Mouse (Mus musculus) heart, postnatal 36 days (tissue): ENCODE measurements around the gene Tomt. TPM values are rescaled to one million over a fixed set of nuclear protein-coding genes. Genes with fewer than 3 reads are reported as not detected.
A peak's percentile ranks its signal among the peaks of the same experiment; 100 is the strongest.

Source experiments
- DNase-seq, 2 experiments: peaks; one replicate each; pipeline ENCODE4 v3.0.0; 2021 to 2022
- intact Hi-C: fragments of 180-260 bp; cut with DNase I; formaldehyde crosslinking; loops from one replicate; pipeline ENCODE4 v1.15.1; 2025
- microRNA-seq, 2 experiments: library from miRNA; unstranded; fragments of <30 nt; microRNA quantifications; one replicate each; pipeline ENCODE4 v1.2.0; 2021; ENCODE audit warnings: borderline number of aligned reads in 2 of 2
- total RNA-seq, 2 experiments: library from RNA; stranded (reverse); gene quantifications; 2 replicates each; pipeline ENCODE4 v1.2.3; 2021

Tomt gene
- total RNA-seq, 2 experiments from 2014 or later: not detected

DNA sequence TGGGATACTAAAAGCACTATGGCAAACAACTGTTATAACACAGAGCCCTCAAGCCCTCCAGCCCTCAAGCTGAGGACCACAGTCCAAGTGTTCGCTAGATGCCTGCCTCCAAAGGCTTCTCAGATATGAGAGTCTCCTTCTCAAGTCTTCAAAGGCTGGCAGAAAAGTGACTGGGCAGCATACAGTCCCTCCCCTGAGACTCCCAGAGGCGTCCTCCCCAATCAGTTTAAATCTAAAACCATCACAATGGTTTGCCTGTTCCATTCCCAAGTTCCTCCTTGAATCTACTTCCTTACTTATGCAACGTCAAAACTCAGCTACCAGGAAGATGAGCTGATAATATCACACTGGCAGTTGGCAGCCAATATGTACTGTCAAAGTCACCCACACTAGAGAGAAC, 42.7 kb downstream of the Tomt start, which contains the start of gene Anapc15:
Anapc15 (plus strand) TSS at position 301 of the 400 bp plus-strand sequence.
- intact Hi-C loops: no loop called here

DNA sequence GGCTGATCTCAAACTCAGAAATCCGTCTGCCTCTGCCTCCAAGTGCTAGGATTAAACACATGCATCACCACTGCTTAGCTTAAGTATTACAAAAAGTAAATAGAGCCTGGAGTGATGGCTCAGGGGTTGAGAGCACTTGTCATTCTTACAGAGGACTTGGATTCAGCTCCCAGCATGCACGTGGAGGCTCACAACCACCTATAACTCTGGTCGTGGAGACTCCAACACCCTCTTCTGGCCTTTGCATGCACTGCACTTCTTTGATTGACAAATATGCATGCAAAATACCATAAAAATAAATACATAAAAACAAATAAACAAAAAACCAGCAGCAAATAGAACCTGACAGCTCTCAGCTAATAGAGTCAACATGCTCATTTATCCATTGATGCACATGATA, 43.9 kb downstream of the Tomt start:
- no peak for DNase-seq
- intact Hi-C loops: no loop called here

More for the DNA sequence above, 42.7 kb downstream of the Tomt start, which contains the start of gene Anapc15:
- no peak for DNase-seq

DNA sequence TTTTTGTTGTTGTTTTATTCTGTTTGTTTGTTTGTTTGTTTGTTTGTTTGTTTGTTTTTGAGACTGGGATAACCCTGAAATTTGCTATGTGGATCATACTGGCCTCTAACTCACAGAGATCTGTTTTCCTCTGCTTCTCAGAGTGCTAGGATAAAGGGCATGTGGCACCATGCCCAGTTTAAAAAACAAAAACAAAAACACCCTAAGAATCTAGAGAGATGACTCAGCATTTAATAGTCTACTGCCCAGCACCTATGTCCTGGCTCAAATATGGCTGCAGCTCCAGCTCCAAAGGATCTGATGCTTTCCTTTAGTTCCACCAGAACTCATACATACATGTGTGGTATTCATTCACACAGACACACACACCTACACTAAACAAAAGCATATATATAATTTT, 45.2 kb downstream of the Tomt start:
- no peak for DNase-seq
- intact Hi-C loops: no loop called here

GRCm38 (mm10) chr7:101858362-101858761, 47.8 kb downstream of the Tomt start:
- intact Hi-C loops: no loop called here
- DNase-seq: peak in 1 of 2 experiments; percentile 11

DNA sequence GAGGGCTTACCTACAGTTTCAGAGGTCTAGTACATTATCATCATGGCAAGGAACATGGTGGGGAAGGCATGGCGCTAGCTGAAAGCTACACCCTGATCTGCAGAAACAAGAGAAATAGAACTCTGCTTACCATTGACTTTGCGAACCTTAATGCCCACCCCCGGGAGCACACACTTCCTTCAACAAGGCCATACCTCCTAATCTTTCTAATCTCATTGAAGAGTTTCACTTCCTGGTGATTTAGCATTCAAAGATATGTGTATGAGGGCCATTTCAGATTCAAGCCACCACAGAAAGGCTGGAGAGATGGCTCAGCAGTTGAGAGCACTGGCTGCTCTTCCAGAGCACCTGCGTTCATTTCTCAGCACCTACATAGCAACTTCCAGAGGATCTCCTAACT, 49.1 kb downstream of the Tomt start, which contains the start of gene Folr2:
Folr2 (minus strand) TSS at position 101 of the 400 bp plus-strand sequence.
- DNase-seq: no peak
- intact Hi-C loops: no loop called here

GRCm38 (mm10) chr7:101853816-101854215, 52.3 kb downstream of the Tomt start:
- no peak for DNase-seq
- intact Hi-C loops: no loop called here

- intact Hi-C loops: no loop called here
- DNase-seq: no peak
Observed at GRCm38 (mm10) chr7:101852846-101853245, 53.3 kb downstream of the Tomt start.

DNA sequence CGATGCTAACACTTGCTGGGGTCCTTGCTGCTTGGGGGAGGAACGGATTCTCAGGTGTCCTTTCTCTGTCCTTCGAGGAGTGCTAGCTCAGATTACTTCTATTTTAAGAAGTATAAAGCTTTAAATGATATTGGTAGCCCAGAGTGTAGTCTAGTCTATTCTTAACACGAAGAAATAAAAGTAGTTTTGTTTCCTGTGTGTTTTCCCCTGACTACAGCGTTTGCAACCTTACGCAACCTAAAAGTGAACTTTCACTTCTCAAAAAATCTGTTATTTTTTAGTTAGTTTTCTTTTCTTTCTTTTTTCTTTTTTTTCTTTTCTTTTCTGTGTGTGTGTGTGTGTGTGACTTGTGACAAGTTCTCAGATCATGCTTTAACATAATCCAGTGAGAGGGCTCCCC, 54.5 kb downstream of the Tomt start:
- DNase-seq: no peak
- intact Hi-C loops: no loop called here

Small RNAs within 50 kb of the gene (microRNA-seq; reads per million reads assigned to microRNA genes)
- gene Gm22655: 0 reads per million in 2 experiments

Other genes with a start within 250 kb of the Tomt start
- 10 to 100 TPM; 71.6 to 81.0 TPM for gene Clpb, start 242.7 kb downstream of the Tomt start, total RNA-seq
- gene Phox2a, start 88.0 kb downstream of the Tomt start, total RNA-seq: under 1 TPM; 0.33 to 0.36 TPM
- gene Inppl1, start 68.1 kb downstream of the Tomt start, total RNA-seq: 100 to 1,000 TPM; 130 to 163 TPM
- gene Folr2, start 49.2 kb downstream of the Tomt start, total RNA-seq: 1 to 10 TPM; 5.2 to 7.9 TPM
- 10 to 100 TPM; 20.2 TPM for gene Anapc15, start 42.6 kb downstream of the Tomt start, total RNA-seq
- gene Folr1, start 35.6 kb downstream of the Tomt start, total RNA-seq: under 1 TPM; 0.27 to 0.33 TPM
- 100 to 1,000 TPM; 110 to 111 TPM for gene Lamtor1, start 455 bp downstream of the Tomt start, total RNA-seq
- gene Lrrc51, start 27.5 kb upstream of the Tomt start, total RNA-seq: 1 to 10 TPM; 3.6 to 5.2 TPM
- gene Numa1, start 27.8 kb upstream of the Tomt start, total RNA-seq: 10 to 100 TPM; 97.8 to 98.6 TPM
- gene Il18bp, start 112.3 kb upstream of the Tomt start, total RNA-seq: 1 to 10 TPM; 7.3 to 8.6 TPM
- gene Rnf121, start 159.1 kb upstream of the Tomt start, total RNA-seq: 10 to 100 TPM; 20.3 to 26.3 TPM
- 1 to 10 TPM; 5.6 to 8.2 TPM for gene Xndc1, start 159.2 kb upstream of the Tomt start, total RNA-seq
- gene Xntrpc, start 159.4 kb upstream of the Tomt start, total RNA-seq: under 1 TPM; 0.27 to 0.94 TPM
- gene Trpc2, start 176.8 kb upstream of the Tomt start, total RNA-seq: under 1 TPM; 0.28 to 0.70 TPM
- gene Art1, start 195.4 kb upstream of the Tomt start, total RNA-seq: 100 to 1,000 TPM; 282 to 343 TPM
- 10 to 100 TPM; 15.3 to 28.1 TPM for gene Art5, start 203.1 kb upstream of the Tomt start, total RNA-seq
- not detected for gene Chrna10, start 210.5 kb upstream of the Tomt start, total RNA-seq